Mouse (Mus musculus) brain, adult 10 weeks (tissue): ENCODE measurements around the gene Ccdc58. TPM values are rescaled to one million over a fixed set of nuclear protein-coding genes. Genes with fewer than 3 reads are reported as not detected.

ENCODE experiments used
- polyA plus RNA-seq: library from polyadenylated mRNA; stranded (reverse); fragments of 350-450 nt; fragmentation: Illumina TruSeq; extraction: RNeasy Lipid Tissue Mini Kit (QIAGEN cat#74804); gene quantifications from one replicate; pipeline ENCODE4 v1.2.3, GENCODE M21; 2015; ENCODE audit warnings: low read depth, low replicate concordance

Gene Ccdc58
- polyA plus RNA-seq = 20.2 TPM

GRCm38 (mm10) chr16:36071450-36072379 is at the start of gene Ccdc58, which contains the start of gene Fam162a:
TSS of gene Ccdc58 (plus strand) at chr16:36071685.
TSS of gene Fam162a (minus strand) at chr16:36071594.

GRCm38 (mm10) chr16:36040640-36041624 is 30.6 kb upstream of the Ccdc58 start, which contains the start of gene Wdr5b:
TSS of gene Wdr5b (plus strand) at chr16:36041190.

GRCm38 (mm10) chr16:36131141-36131540 is 59.7 kb downstream of the Ccdc58 start, which contains the start of gene Csta1:
TSS of gene Csta1 (minus strand) at chr16:36131241.

Other genes with a start within 250 kb of the Ccdc58 start
- 1.7 TPM for gene Parp14, start 200.1 kb upstream of the Ccdc58 start, polyA plus RNA-seq
- gene Parp9, start 133.2 kb upstream of the Ccdc58 start, polyA plus RNA-seq = 3.8 TPM
- gene Dtx3l, start 132.5 kb upstream of the Ccdc58 start, polyA plus RNA-seq = 2.2 TPM
- gene Kpna1, start 92.9 kb upstream of the Ccdc58 start, polyA plus RNA-seq = 89.8 TPM
- gene Wdr5b, start 30.5 kb upstream of the Ccdc58 start, polyA plus RNA-seq = 5.8 TPM
- gene Fam162a, start 91 bp upstream of the Ccdc58 start, polyA plus RNA-seq = 125 TPM
- gene Csta1, start 59.6 kb downstream of the Ccdc58 start, polyA plus RNA-seq = not detected
- gene Stfa2l1, start 85.1 kb downstream of the Ccdc58 start, polyA plus RNA-seq = not detected
- not detected for gene Gm5483, start 112.5 kb downstream of the Ccdc58 start, polyA plus RNA-seq
- gene Gm5416, start 138.7 kb downstream of the Ccdc58 start, polyA plus RNA-seq = not detected
- not detected for gene 2010005H15Rik, start 149.8 kb downstream of the Ccdc58 start, polyA plus RNA-seq
- not detected for gene Stfa1, start 205.3 kb downstream of the Ccdc58 start, polyA plus RNA-seq